Mouse (Mus musculus) embryonic fibroblast, embryonic 13.5 days (primary cell): ENCODE data around the gene Gm3591.
"Not testable (repeated sequence)": the region's sequence is repeated elsewhere in the genome, so short reads cannot be mapped to it uniquely, and the experiment has no call there.

Experiments
- CTCF ChIP-seq: IDR thresholded peaks from 2 replicates; pipeline ENCODE4 v1.5.1; 2011; ENCODE audit warnings: mild to moderate bottlenecking, control low read depth, low read length, moderate library complexity, borderline replicate concordance; ENCODE audit not compliant: insufficient read depth
- POLR2A ChIP-seq: IDR thresholded peaks from 2 replicates; pipeline ENCODE4 v1.6.1; 2011; ENCODE audit warnings: low read depth, mild to moderate bottlenecking, control low read depth, low read length, moderate library complexity

- not testable (repeated sequence) for TF ChIP-seq CTCF, POLR2A
Observed at GRCm38 (mm10) chr14:6426353-6426752, 14.1 kb upstream of the Gm3591 start.
